Mouse (Mus musculus): ENCODE measurements around the gene Nedd9. TPM values are rescaled to one million over a fixed set of nuclear protein-coding genes. Genes with fewer than 3 reads are reported as not detected.

The Nedd9 gene
- total and polyA plus RNA-seq, 3 experiments: 41.3 to 48.7 (median 42.5) TPM

DNA sequence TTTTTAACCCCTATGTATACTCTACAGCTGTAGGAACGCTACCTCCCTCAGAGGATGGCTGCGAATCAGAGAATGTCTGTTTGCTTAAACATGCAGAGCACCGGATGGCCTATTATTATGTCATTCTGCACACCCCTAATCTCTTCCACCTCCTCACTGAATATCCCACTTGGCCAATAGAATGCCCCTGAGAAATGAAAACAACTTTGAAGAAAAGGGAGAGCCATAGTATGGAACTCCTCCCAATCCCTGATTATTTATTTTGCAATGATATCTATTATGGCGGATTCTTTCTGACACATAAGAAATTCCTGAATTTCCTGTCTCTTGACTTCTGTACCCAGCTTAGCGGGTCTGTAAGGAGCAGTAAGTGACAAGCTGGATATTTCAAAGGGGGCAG, 12.8 kb downstream of the Nedd9 start:
- Histone ChIP-seq H3K9ac (ENCODE audit: insufficient read depth, low read depth) (no peak overlapping the region), H3K9me3 (replicated peaks; ENCODE audit: low read length) (no peaks in the 10 kb centered on the region), H3K4me3 (replicated peaks in 1 of 3; ENCODE audit: low read depth in 2 of 3, low read length in 2 of 3, poor library complexity in 1 of 3) (no peak overlapping the region), H3K27ac (ENCODE audit: insufficient read depth, low read depth) (no peak overlapping the region), H3K4me1 (ENCODE audit: control insufficient read depth in 1 of 2, insufficient read depth in 2 of 2) (peaks cover 0 to 5% of the 10 kb centered on the region in 2 experiments; a peak in 1 of 4 replicates), H3K27me3 (replicated peaks) (no peaks in the 10 kb centered on the region), H3K79me2 (replicated peaks; ENCODE audit: control insufficient read depth, extremely low read depth, insufficient read depth, poor library complexity, severe bottlenecking) (no peaks in the 10 kb centered on the region; the same call in none of the 2 replicates), H3K4me2 (ENCODE audit: insufficient read depth, low read depth, poor library complexity, severe bottlenecking) (no peak overlapping the region), H3K36me3 (replicated peaks in 1 of 2; ENCODE audit: control insufficient read depth in 1 of 2, insufficient read depth in 1 of 2, low read length in 1 of 2) (peaks cover 30 to 87% of the 10 kb centered on the region in 2 experiments)
- dilution Hi-C loops (cut with MboI; ENCODE audit: extremely low pct_ligation_motif_present, extremely low pct_unique_long_range_greater_than_20kb, low sequenced_read_pairs): no loop called here
- in situ Hi-C loops (cut with MboI; ENCODE audit: low pct_ligation_motif_present, low pct_unique_long_range_greater_than_20kb, low sequenced_read_pairs): no loop called here
- TF ChIP-seq CTCF (conservative IDR thresholded peaks at IDR 0.05 in 1 of 2, IDR thresholded peaks at IDR 0.05 in 1 of 2; ENCODE audit: low read depth in 2 of 2, low read length in 2 of 2) (no peak), KAT2A (IDR thresholded peaks at IDR 0.05; ENCODE audit: insufficient replicate concordance, low read length) (no peak)
- no peak for DNase-seq (ENCODE audit: extremely low read depth)

DNA sequence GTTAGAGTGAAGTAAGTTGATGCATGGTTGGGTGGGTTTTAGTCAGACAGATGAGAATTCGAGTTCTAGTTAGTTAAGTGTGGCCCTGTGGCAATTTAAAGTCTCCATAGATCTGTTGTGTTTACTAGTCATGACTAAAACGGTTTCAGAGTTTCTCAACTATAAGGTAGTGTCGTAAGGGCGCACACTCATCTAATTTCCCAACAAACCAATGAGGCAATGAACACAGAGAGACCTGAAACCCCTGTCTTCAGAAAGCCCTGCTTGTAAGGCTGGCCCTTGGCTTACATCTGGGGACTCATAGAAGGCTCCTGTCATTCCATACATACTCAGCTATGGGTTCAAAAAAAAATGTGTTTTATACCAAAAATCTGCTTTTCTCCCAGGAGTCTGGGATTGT, 13.7 kb downstream of the Nedd9 start:
- no peak overlapping the region for H3K27ac ChIP-seq (ENCODE audit: insufficient read depth, low read depth)
- H3K4me3 ChIP-seq (replicated peaks in 1 of 3; ENCODE audit: low read depth in 2 of 3, low read length in 2 of 3, poor library complexity in 1 of 3): no peak overlapping the region
- H3K79me2 ChIP-seq (replicated peaks; ENCODE audit: control insufficient read depth, extremely low read depth, insufficient read depth, poor library complexity, severe bottlenecking): no peaks in the 10 kb centered on the region; the same call in none of the 2 replicates
- DNase-seq (ENCODE audit: extremely low read depth): no peak
- peaks cover 34 to 84% of the 10 kb centered on the region in 2 experiments for H3K36me3 ChIP-seq (replicated peaks in 1 of 2; ENCODE audit: control insufficient read depth in 1 of 2, insufficient read depth in 1 of 2, low read length in 1 of 2)
- H3K27me3 ChIP-seq (replicated peaks): no peaks in the 10 kb centered on the region
- in situ Hi-C loops (cut with MboI; ENCODE audit: low pct_ligation_motif_present, low pct_unique_long_range_greater_than_20kb, low sequenced_read_pairs) (no loop called here), dilution Hi-C loops (cut with MboI; ENCODE audit: extremely low pct_ligation_motif_present, extremely low pct_unique_long_range_greater_than_20kb, low sequenced_read_pairs) (no loop called here)
- peaks cover 0 to 3% of the 10 kb centered on the region in 2 experiments; a peak in 1 of 4 replicates for H3K4me1 ChIP-seq (ENCODE audit: control insufficient read depth in 1 of 2, insufficient read depth in 2 of 2)
- no peak overlapping the region for H3K4me2 ChIP-seq (ENCODE audit: insufficient read depth, low read depth, poor library complexity, severe bottlenecking)
- TF ChIP-seq TBP (conservative IDR thresholded peaks at IDR 0.05; ENCODE audit: low read depth, low read length): no peak
- no peak for TF ChIP-seq ETS1 (conservative IDR thresholded peaks at IDR 0.05; ENCODE audit: low read depth, low read length)
- TF ChIP-seq NRF1 (IDR thresholded peaks at IDR 0.05; ENCODE audit: low read depth, low read length): no peak
- no peak for TF ChIP-seq ZC3H11A (IDR thresholded peaks at IDR 0.05; ENCODE audit: low read depth, low read length)
- TF ChIP-seq RAD21 (IDR thresholded peaks at IDR 0.05; ENCODE audit: low read depth, low read length): no peak
- H3K9ac ChIP-seq (ENCODE audit: insufficient read depth, low read depth): no peak overlapping the region
- H3K9me3 ChIP-seq (replicated peaks; ENCODE audit: low read length): no peaks in the 10 kb centered on the region

DNA sequence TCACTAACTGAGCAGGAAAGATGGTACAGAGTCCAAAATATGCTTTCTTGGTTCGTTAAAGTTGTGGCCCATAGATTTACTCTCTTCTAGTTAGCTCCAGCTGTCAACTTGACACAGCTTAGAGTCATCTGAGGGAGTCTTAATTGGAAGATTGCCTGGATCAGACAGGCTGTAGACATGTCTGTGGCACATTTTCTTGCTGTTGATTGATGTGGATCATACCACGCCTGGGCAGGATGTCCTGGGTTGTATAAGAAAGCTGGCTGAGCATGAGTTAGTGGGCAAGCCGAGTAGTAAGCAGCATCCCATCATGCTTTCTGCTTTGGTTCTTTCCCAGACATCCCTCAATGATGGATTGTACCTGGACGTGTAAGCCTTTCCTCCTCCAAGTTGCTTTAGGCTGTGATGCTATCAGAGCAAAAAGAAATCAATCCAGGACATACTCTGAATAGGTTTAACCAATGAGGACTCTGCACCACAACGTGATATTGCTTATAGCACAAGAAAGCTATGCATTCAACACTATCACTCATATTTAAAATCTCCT, 14.2 kb downstream of the Nedd9 start:
- Histone ChIP-seq H3K36me3 (replicated peaks in 1 of 2; ENCODE audit: control insufficient read depth in 1 of 2, insufficient read depth in 1 of 2, low read length in 1 of 2) (peaks cover 34 to 84% of the 10 kb centered on the region in 2 experiments), H3K4me1 (ENCODE audit: control insufficient read depth in 1 of 2, insufficient read depth in 2 of 2) (peaks cover 0 to 9% of the 10 kb centered on the region in 2 experiments; a peak in 3 of 4 replicates), H3K9ac (ENCODE audit: insufficient read depth, low read depth) (no peak overlapping the region), H3K27ac (ENCODE audit: insufficient read depth, low read depth) (no peak overlapping the region), H3K79me2 (replicated peaks; ENCODE audit: control insufficient read depth, extremely low read depth, insufficient read depth, poor library complexity, severe bottlenecking) (no peaks in the 10 kb centered on the region; the same call in none of the 2 replicates), H3K4me2 (ENCODE audit: insufficient read depth, low read depth, poor library complexity, severe bottlenecking) (no peak overlapping the region), H3K4me3 (replicated peaks in 1 of 3; ENCODE audit: low read depth in 2 of 3, low read length in 2 of 3, poor library complexity in 1 of 3) (no peak overlapping the region), H3K9me3 (replicated peaks; ENCODE audit: low read length) (no peaks in the 10 kb centered on the region), H3K27me3 (replicated peaks) (no peaks in the 10 kb centered on the region)
- TF ChIP-seq GABPA (IDR thresholded peaks at IDR 0.05; ENCODE audit: insufficient replicate concordance, low read depth, low read length) (no peak), BHLHE40 (IDR thresholded peaks at IDR 0.05; ENCODE audit: low read depth, low read length) (no peak), ELF1 (IDR thresholded peaks at IDR 0.05; ENCODE audit: low read depth, low read length) (no peak), RAD21 (IDR thresholded peaks at IDR 0.05; ENCODE audit: low read depth, low read length) (no peak), NELFE (IDR thresholded peaks at IDR 0.05; ENCODE audit: low read depth, low read length) (no peak), PAX5 (IDR thresholded peaks at IDR 0.05; ENCODE audit: low read length) (no peak), SMC3 (IDR thresholded peaks at IDR 0.05; ENCODE audit: low read depth, low read length) (no peak), POLR2AphosphoS2 (IDR thresholded peaks at IDR 0.05; ENCODE audit: low read depth, low read length) (no peak), USF2 (conservative IDR thresholded peaks at IDR 0.05; ENCODE audit: low read depth, low read length) (no peak), MAZ (IDR thresholded peaks at IDR 0.05; ENCODE audit: low read depth, low read length) (no peak), USF1 (IDR thresholded peaks at IDR 0.05; ENCODE audit: low read depth, low read length) (no peak), ZMIZ1 (IDR thresholded peaks at IDR 0.05; ENCODE audit: low read depth, low read length) (no peak), MAFK (IDR thresholded peaks at IDR 0.05; ENCODE audit: insufficient replicate concordance, low read length) (no peak), NRF1 (IDR thresholded peaks at IDR 0.05; ENCODE audit: low read depth, low read length) (no peak), MXI1 (IDR thresholded peaks at IDR 0.05; ENCODE audit: low read depth, low read length) (no peak)
- in situ Hi-C loops (cut with MboI; ENCODE audit: low pct_ligation_motif_present, low pct_unique_long_range_greater_than_20kb, low sequenced_read_pairs) (no loop called here), dilution Hi-C loops (cut with MboI; ENCODE audit: extremely low pct_ligation_motif_present, extremely low pct_unique_long_range_greater_than_20kb, low sequenced_read_pairs) (no loop called here)
- no peak for DNase-seq (ENCODE audit: extremely low read depth)
